Mouse (Mus musculus) limb, embryonic 11.5 days (tissue): ENCODE data around the gene Ggt6. TPM values are rescaled to one million over a fixed set of nuclear protein-coding genes. Genes with fewer than 3 reads are reported as not detected.

ENCODE experiments used
- ATAC-seq: fragments of 200-750 bp; cut with Nextera tagmentation; 2 replicates; pipeline ENCODE4 v1.8.0; 2017; ENCODE audit warnings: low read depth; ENCODE audit not compliant: insufficient number of reproducible peaks, low FRiP score, low TSS enrichment
- DNase-seq: peaks from one replicate; pipeline ENCODE4 v3.0.0-alpha.2; 2015; ENCODE audit warnings: low spot score
- H3K27ac ChIP-seq: fragments of 300-500 bp; sonication (generic); replicated peaks from 2 replicates; pipeline ENCODE4 v1.5.1; 2014; ENCODE audit warnings: low read depth, mild to moderate bottlenecking, low read length
- H3K27me3 ChIP-seq: fragments of 300-500 bp; sonication (generic); 2 replicates; pipeline ENCODE4 v1.6.1; 2014; ENCODE audit warnings: mild to moderate bottlenecking, low read length, mixed read lengths; ENCODE audit not compliant: control insufficient read depth, insufficient read depth
- H3K36me3 ChIP-seq: fragments of 300-500 bp; sonication (generic); 2 replicates; pipeline ENCODE4 v1.6.1; 2014; ENCODE audit warnings: mild to moderate bottlenecking, low read length, moderate library complexity, mixed read lengths; ENCODE audit not compliant: control insufficient read depth, insufficient read depth
- H3K4me1 ChIP-seq: fragments of 300-500 bp; sonication (generic); 2 replicates; pipeline ENCODE4 v1.6.1; 2014; ENCODE audit warnings: low read length, mixed read lengths; ENCODE audit not compliant: control insufficient read depth, insufficient read depth
- H3K4me2 ChIP-seq: fragments of 300-500 bp; sonication (generic); 2 replicates; pipeline ENCODE4 v1.6.1; 2014; ENCODE audit warnings: low read depth, mild to moderate bottlenecking, moderate library complexity; ENCODE audit not compliant: severe bottlenecking
- H3K4me3 ChIP-seq: fragments of 300-500 bp; sonication (generic); 2 replicates; pipeline ENCODE4 v1.5.1; 2014; ENCODE audit warnings: low read depth, low read length
- H3K9ac ChIP-seq: fragments of 300-500 bp; sonication (generic); 2 replicates; pipeline ENCODE4 v1.6.1; 2014; ENCODE audit warnings: mild to moderate bottlenecking, low read length
- H3K9me3 ChIP-seq: fragments of 300-500 bp; sonication (generic); 2 replicates; pipeline ENCODE4 v1.6.1; 2016; ENCODE audit warnings: low read length; ENCODE audit not compliant: control insufficient read depth
- WGBS: fragments of 180-500 bp; shearing (Covaris S2); extraction: QIAGEN DNeasy Blood & Tissue Kit; methylation state at CpG from one replicate; pipeline ENCODE4 v1.1.7; 2014; 5-methylcytosine and 5-hydroxymethylcytosine counted together
- microRNA-seq: library from miRNA; unstranded; fragments of <30 nt; microRNA quantifications from one replicate; pipeline ENCODE4, GENCODE M21; 2016
- polyA plus RNA-seq: library from polyadenylated mRNA; unstranded; fragments of >200 nt; fragmentation: Nextera tagmentation; extraction: Ambion mirVana; gene quantifications from 2 replicates; pipeline ENCODE4 v1.2.1, GENCODE M21; 2014

The Ggt6 gene
- polyA plus RNA-seq, 1 experiment from 2014 or later = not detected

- H3K4me2 ChIP-seq = no peak overlapping the region
- H3K9me3 ChIP-seq = no peaks in the 10 kb centered on the region
- H3K4me1 ChIP-seq = peaks cover 9% of the 10 kb centered on the region
- H3K36me3 ChIP-seq = no peaks in the 10 kb centered on the region
- H3K27me3 ChIP-seq = peaks cover 28% of the 10 kb centered on the region
- DNase-seq (no peak), ATAC-seq (no peak)
- no peak overlapping the region for H3K27ac ChIP-seq
- H3K9ac ChIP-seq = no peak overlapping the region
- no peak overlapping the region for H3K4me3 ChIP-seq
- WGBS = 90% methylated on average over 2 of the region's 2 CpGs
These were observed 52.4 kb downstream of the Ggt6 start for GRCm38 (mm10) chr11:72487739-72488138.

Small RNA genes within 50 kb of the gene (microRNA-seq; reads per million reads assigned to microRNA genes)
- gene Mir6338 = not detected

Other genes with a start within 250 kb of the Ggt6 start
- 0.09 and 0.23 TPM in 2 replicates for gene Gm43951, start 228.7 kb upstream of the Ggt6 start, polyA plus RNA-seq
- 9.9 and 11.0 TPM in 2 replicates for gene 4933427D14Rik, start 228.1 kb upstream of the Ggt6 start, polyA plus RNA-seq
- gene Txndc17, start 228.0 kb upstream of the Ggt6 start, polyA plus RNA-seq = 184 and 188 TPM in 2 replicates
- gene Med31, start 219.9 kb upstream of the Ggt6 start, polyA plus RNA-seq = 46.3 and 52.7 TPM in 2 replicates
- 0.11 TPM in 1 of 2 replicates, not detected in the other for gene Slc13a5, start 168.3 kb upstream of the Ggt6 start, polyA plus RNA-seq
- 1.9 and 2.5 TPM in 2 replicates for gene Xaf1, start 133.9 kb upstream of the Ggt6 start, polyA plus RNA-seq
- not detected in 2 replicates for gene Fbxo39, start 121.1 kb upstream of the Ggt6 start, polyA plus RNA-seq
- 4.8 and 6.3 TPM in 2 replicates for gene Tekt1, start 73.1 kb upstream of the Ggt6 start, polyA plus RNA-seq
- 12.2 and 13.2 TPM in 2 replicates for gene Smtnl2, start 23.8 kb upstream of the Ggt6 start, polyA plus RNA-seq
- 175 and 192 TPM in 2 replicates for gene Mybbp1a, start 5.8 kb downstream of the Ggt6 start, polyA plus RNA-seq
- gene Spns2, start 54.4 kb downstream of the Ggt6 start, polyA plus RNA-seq = 1.9 and 2.1 TPM in 2 replicates
- 0.07 TPM in 1 of 2 replicates, not detected in the other for gene Spns3, start 115.0 kb downstream of the Ggt6 start, polyA plus RNA-seq
- gene Ube2g1, start 171.8 kb downstream of the Ggt6 start, polyA plus RNA-seq = 94.7 and 96.3 TPM in 2 replicates